Mouse (Mus musculus): Measurements from ENCODE around the gene Lhcgr.

DNA sequence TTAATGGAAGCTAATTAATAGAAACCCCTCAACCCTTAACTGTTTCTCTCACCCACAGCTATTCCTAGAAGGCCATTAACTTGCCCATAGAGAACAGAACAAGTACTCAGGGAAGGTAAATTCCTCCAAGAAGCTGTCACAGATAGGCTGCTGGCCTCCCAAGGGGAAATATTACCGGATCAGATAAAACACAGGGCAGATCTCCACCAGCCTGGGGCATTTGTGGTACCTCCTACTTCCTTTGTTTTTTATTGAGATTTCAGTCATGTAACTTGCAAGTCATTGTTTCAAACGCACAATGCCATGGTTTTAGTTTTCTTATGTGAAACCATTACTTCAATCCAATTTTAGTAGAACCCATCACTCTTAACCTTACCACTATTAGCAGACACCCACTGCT lies 1.1 kb downstream of the Lhcgr start:
- no peak for TF ChIP-seq EP300 (IDR thresholded peaks at IDR 0.05)
- TF ChIP-seq CTCF (IDR thresholded peaks at IDR 0.05): no peak

Data from lung, postnatal 0 days (tissue).